Mouse (Mus musculus): ENCODE data around the gene Pmel.

- TF ChIP-seq CTCF (IDR thresholded peaks at IDR 0.05; ENCODE audit: low read depth) (no peak), EP300 (IDR thresholded peaks at IDR 0.05; ENCODE audit: low read depth) (no peak)
These were observed 4.4 kb upstream of the Pmel start for GRCm38 (mm10) chr10:128699611-128700010.
